Mouse (Mus musculus): Measurements from ENCODE around the gene Plxnb3.
"Not testable (repeated sequence)": the region's sequence is repeated elsewhere in the genome, so short reads cannot be mapped to it uniquely, and the experiment has no call there.

Plxnb3 gene

GRCm38 (mm10) chrX:73756334-73757140 is at the start of gene Plxnb3:
TSS of gene Plxnb3 (plus strand) at chrX:73757090.
- DNase-seq (ENCODE audit: low spot score), result no peak

GRCm38 (mm10) chrX:73715476-73716108 is 41.3 kb upstream of the Plxnb3 start:
- DNase-seq (ENCODE audit: low spot score), result no peak

GRCm38 (mm10) chrX:73716109-73716661 is 40.7 kb upstream of the Plxnb3 start, which contains the start of the genes Bcap31 and Abcd1:
TSS of gene Bcap31 (minus strand) at chrX:73716175.
TSS of gene Abcd1 (plus strand) at chrX:73716597.
- peak; percentile 72 for DNase-seq (ENCODE audit: low spot score)

GRCm38 (mm10) chrX:73716709-73717545 is 40.0 kb upstream of the Plxnb3 start:
- DNase-seq (ENCODE audit: low spot score), result no peak

- DNase-seq (ENCODE audit: low spot score), result no peak
These were observed 39.2 kb upstream of the Plxnb3 start for GRCm38 (mm10) chrX:73717667-73718066.

GRCm38 (mm10) chrX:73718271-73718670 is 38.6 kb upstream of the Plxnb3 start:
- DNase-seq (ENCODE audit: low spot score), result no peak

- DNase-seq (ENCODE audit: low spot score), result no peak
These were observed 38.1 kb upstream of the Plxnb3 start for GRCm38 (mm10) chrX:73718686-73719362.

GRCm38 (mm10) chrX:73730908-73731307 is 26.0 kb upstream of the Plxnb3 start:
- DNase-seq (ENCODE audit: low spot score), result no peak

GRCm38 (mm10) chrX:73738155-73738554 is 18.7 kb upstream of the Plxnb3 start:
- DNase-seq (ENCODE audit: low spot score), result no peak

GRCm38 (mm10) chrX:73739151-73739550 is 17.7 kb upstream of the Plxnb3 start:
- no peak for DNase-seq (ENCODE audit: low spot score)

GRCm38 (mm10) chrX:73739841-73740240 is 17.0 kb upstream of the Plxnb3 start:
- not testable (repeated sequence) for DNase-seq (ENCODE audit: low spot score)

GRCm38 (mm10) chrX:73744774-73745481 is 12.0 kb upstream of the Plxnb3 start:
- no peak for DNase-seq (ENCODE audit: low spot score)

GRCm38 (mm10) chrX:73748977-73749376 is 7.9 kb upstream of the Plxnb3 start:
- DNase-seq (ENCODE audit: low spot score), result no peak

GRCm38 (mm10) chrX:73758611-73759290 is 1.9 kb downstream of the Plxnb3 start:
- DNase-seq (ENCODE audit: low spot score), result no peak

GRCm38 (mm10) chrX:73765311-73765710 is 8.4 kb downstream of the Plxnb3 start:
- no peak for DNase-seq (ENCODE audit: low spot score)

GRCm38 (mm10) chrX:73767267-73767666 is 10.4 kb downstream of the Plxnb3 start:
- DNase-seq (ENCODE audit: low spot score), result no peak

- DNase-seq (ENCODE audit: low spot score), result no peak
These were observed 17.4 kb downstream of the Plxnb3 start, which contains the start of gene Srpk3 for GRCm38 (mm10) chrX:73774168-73774760. TSS of gene Srpk3 (plus strand) at chrX:73774405.

GRCm38 (mm10) chrX:73774802-73775483 is 18.1 kb downstream of the Plxnb3 start:
- DNase-seq (ENCODE audit: low spot score), result no peak

GRCm38 (mm10) chrX:73782227-73782626 is 25.3 kb downstream of the Plxnb3 start:
- DNase-seq (ENCODE audit: low spot score), result no peak
